ENCODE assay signal across 12 mouse cellular contexts in genomic region chr16:14989614-14990268, GRCm38 (mm10).
DNase-seq lines count a peak whose midpoint lies in the region; ATAC-seq and TF ChIP-seq lines count a peak whose summit lies in the region.
"Had no signal": no experiment of that assay in that cellular context is flagged by ENCODE, and none has a peak within 500 bp of the region (broad histone marks: within the 10 kb centered on the region; RNA-seq: fewer than 3 reads in every experiment).

No protein-coding gene starts in this region.

- H3K4me2 ChIP-seq in hindbrain, postnatal 0 days (ENCODE audit: low read depth, low read length) = no peak overlapping the region
- no peak overlapping the region for H3K4me2 ChIP-seq in hindbrain, embryonic 16.5 days (ENCODE audit: low read length)
- H3K4me2 ChIP-seq: heart, embryonic 13.5 days; midbrain, embryonic 15.5 days had no signal

- 71% methylated on average over 6 of the region's 6 CpGs for WGBS in hindbrain, postnatal 0 days
- 83% methylated on average over 6 of the region's 6 CpGs for WGBS in hindbrain, embryonic 16.5 days

- H3K9ac ChIP-seq in hindbrain, postnatal 0 days (replicated peaks; ENCODE audit: low read length) = no peak overlapping the region
- no peak overlapping the region for H3K9ac ChIP-seq in hindbrain, embryonic 16.5 days (ENCODE audit: low read depth, low read length)
- H3K9ac ChIP-seq: heart, embryonic 13.5 days; liver, embryonic 14.5 days; midbrain, embryonic 15.5 days had no signal

- DNase-seq in hindbrain, postnatal 0 days (ENCODE audit: low spot score) = peak; percentile 12
- DNase-seq in NIH3T3 (ENCODE audit: low read depth) = peak; percentile 89
- peak; percentile 2 for DNase-seq in brain, adult 2 months (ENCODE audit: low read depth, low spot score)
- DNase-seq in heart, postnatal 36 days = peak; percentile 1 to 2
- no peak for DNase-seq in urinary bladder, adult 2 months (ENCODE audit: low spot score)
- DNase-seq in frontal cortex, postnatal 14 days (ENCODE audit: low spot score in 2 of 2) = no peak

- TF ChIP-seq CTCF in hindbrain, postnatal 0 days (IDR thresholded peaks at IDR 0.05; ENCODE audit: low read depth) = no peak

- H3K9me3 ChIP-seq in hindbrain, postnatal 0 days (ENCODE audit: low read length) = no peaks in the 10 kb centered on the region
- H3K9me3 ChIP-seq in hindbrain, embryonic 16.5 days (ENCODE audit: control insufficient read depth, low read length) = no peaks in the 10 kb centered on the region
- H3K9me3 ChIP-seq: heart, embryonic 13.5 days; midbrain, embryonic 15.5 days had no signal

- H3K4me1 ChIP-seq in hindbrain, postnatal 0 days (ENCODE audit: insufficient read depth, low read length) = no peaks in the 10 kb centered on the region
- no peaks in the 10 kb centered on the region for H3K4me1 ChIP-seq in hindbrain, embryonic 16.5 days (ENCODE audit: control insufficient read depth, insufficient read depth, low read depth, low read length)
- H3K4me1 ChIP-seq: midbrain, embryonic 15.5 days had no signal

- no peak for ATAC-seq in hindbrain, postnatal 0 days
- ATAC-seq in hindbrain, embryonic 16.5 days = no peak
- ATAC-seq in megakaryocyte-erythroid progenitor cell, adult 5-6 weeks (replicated peaks; ENCODE audit: low FRiP score, low TSS enrichment, poor library complexity, severe bottlenecking) = no peak
- ATAC-seq: intestine, embryonic 16.5 days; midbrain, embryonic 15.5 days had no signal

- H3K36me3 ChIP-seq in hindbrain, postnatal 0 days (ENCODE audit: insufficient read depth, low read length) = no peaks in the 10 kb centered on the region
- no peaks in the 10 kb centered on the region for H3K36me3 ChIP-seq in hindbrain, embryonic 16.5 days (ENCODE audit: control insufficient read depth, insufficient read depth, low read length)
- H3K36me3 ChIP-seq: heart, embryonic 13.5 days; midbrain, embryonic 15.5 days had no signal

- intact Hi-C loops in heart, postnatal 36 days (cut with DNase I) = loop anchor here (10.0 kb wide), 1 partner anchor 305 kb away; no protein-coding TSS in a partner anchor

- H3K27me3 ChIP-seq in hindbrain, postnatal 0 days (ENCODE audit: insufficient read depth, low read length) = no peaks in the 10 kb centered on the region
- H3K27me3 ChIP-seq in hindbrain, embryonic 16.5 days (replicated peaks; ENCODE audit: control insufficient read depth, insufficient read depth, low read length) = no peaks in the 10 kb centered on the region
- H3K27me3 ChIP-seq: heart, embryonic 13.5 days; midbrain, embryonic 15.5 days had no signal

- no peak overlapping the region for H3K4me3 ChIP-seq in hindbrain, postnatal 0 days (ENCODE audit: low read length)
- H3K4me3 ChIP-seq in hindbrain, embryonic 16.5 days (ENCODE audit: low read length) = no peak overlapping the region
- H3K4me3 ChIP-seq: heart, embryonic 13.5 days; midbrain, embryonic 15.5 days had no signal

- no peak overlapping the region for H3K27ac ChIP-seq in hindbrain, postnatal 0 days
- no peak overlapping the region for H3K27ac ChIP-seq in hindbrain, embryonic 16.5 days (ENCODE audit: low read depth, low read length)
- H3K27ac ChIP-seq: heart, embryonic 13.5 days; liver, embryonic 14.5 days; midbrain, embryonic 15.5 days had no signal

Comparison
In these comparisons a context has a peak if more than half of its experiments do, and no peak if none do; other contexts are left out.
1. DNase-seq: peak in hindbrain, postnatal 0 days (single experiment), NIH3T3 (single experiment), brain, adult 2 months (single experiment) and heart, postnatal 36 days (2 of 2); none in urinary bladder, adult 2 months (single experiment) and frontal cortex, postnatal 14 days (0 of 2).